Mouse (Mus musculus) CD8-positive naive resting alpha-beta T cell, adult 2 months (primary cell): ENCODE results near the gene Mug1.
"Not testable (repeated sequence)": the region's sequence is repeated elsewhere in the genome, so short reads cannot be mapped to it uniquely, and the experiment has no call there.

ENCODE experiments used
- DNase-seq, 2 experiments: peaks; one replicate each; pipeline ENCODE4 v3.0.0; 2022; ENCODE audit warnings: low read depth in 2 of 2, low spot score in 2 of 2

The Mug1 gene

DNA sequence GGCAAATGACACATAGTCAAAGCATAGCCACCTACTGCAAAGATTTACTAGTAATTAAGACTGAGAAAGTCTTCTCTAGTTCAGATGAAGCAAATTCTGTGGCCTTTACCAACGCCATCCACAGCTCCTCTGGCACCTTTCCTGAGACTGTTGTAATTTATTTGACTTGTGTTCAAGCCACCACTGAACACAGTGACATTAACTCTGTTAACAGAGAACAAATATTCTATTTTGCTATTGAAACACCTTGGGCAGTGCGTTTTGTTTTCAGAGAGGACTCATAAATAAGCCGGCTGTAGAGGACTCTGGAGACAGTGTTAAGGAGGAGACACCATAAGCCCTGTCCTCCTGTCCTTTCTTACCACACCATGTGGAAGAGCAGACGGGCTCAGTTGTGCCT, at the start of gene Mug1:
Gene Mug1, plus strand, starts transcription at position 271 of the 400 bp plus-strand sequence.
- not testable (repeated sequence) for DNase-seq

DNA sequence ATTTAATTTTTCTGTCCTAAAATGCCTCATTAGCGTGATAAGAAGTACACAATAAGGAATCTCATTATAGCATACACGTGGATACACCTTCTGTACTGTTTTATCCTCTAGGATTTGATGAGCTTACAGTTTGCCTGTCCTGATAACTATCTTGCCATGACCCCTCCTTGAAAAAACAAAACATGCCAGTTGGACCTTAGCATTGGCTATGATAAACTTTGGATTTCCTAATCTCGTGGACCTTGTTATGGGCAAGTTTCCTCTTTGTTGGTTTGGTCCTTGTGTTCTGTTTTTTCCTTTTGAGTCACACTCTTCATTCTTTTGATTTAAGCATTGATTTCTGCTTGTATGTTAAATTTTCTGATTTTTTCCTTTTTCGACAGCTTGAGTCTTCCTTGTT, 10.3 kb upstream of the Mug1 start:
- DNase-seq, result no peak

- no peak for DNase-seq
These were observed 2.0 kb upstream of the Mug1 start for GRCm38 (mm10) chr6:121836361-121836760.

DNA sequence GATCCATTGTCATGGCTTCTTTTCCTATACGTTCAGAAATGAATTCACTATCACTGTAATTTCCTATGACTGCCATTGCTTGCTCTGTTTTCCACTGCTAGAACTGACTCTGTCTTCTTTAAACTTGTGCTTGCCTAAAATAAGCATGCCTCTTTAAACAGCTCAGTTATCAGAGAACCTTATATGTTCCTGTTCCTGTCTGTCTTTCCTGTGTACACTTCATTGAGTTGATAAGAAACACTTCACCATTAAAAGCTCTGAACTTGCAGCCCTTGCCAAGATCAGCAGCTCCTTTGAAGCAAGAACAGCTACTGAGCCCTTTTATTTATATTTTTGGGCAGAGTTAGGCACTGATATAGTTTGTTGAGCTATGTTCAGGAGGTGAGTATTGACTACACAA, 10.0 kb downstream of the Mug1 start:
- DNase-seq, result no peak
